Mouse (Mus musculus) ES-Bruce4 (cell line): ENCODE measurements at regions not wholly inside any gene's neighbourhood (a gene's known extent, or its start where the extent isn't known, plus 50 kb on each side); places are given as distances from the start of the nearest gene placed in this dataset.

ENCODE experiments used
- CTCF ChIP-seq: IDR thresholded peaks from one replicate; pipeline ENCODE4 v1.8.1; 2011; ENCODE audit warnings: low read depth, low read length
- EP300 ChIP-seq: IDR thresholded peaks from 2 replicates; pipeline ENCODE4 v1.6.1; 2011; ENCODE audit warnings: low read depth, low read length; ENCODE audit not compliant: insufficient read depth

DNA sequence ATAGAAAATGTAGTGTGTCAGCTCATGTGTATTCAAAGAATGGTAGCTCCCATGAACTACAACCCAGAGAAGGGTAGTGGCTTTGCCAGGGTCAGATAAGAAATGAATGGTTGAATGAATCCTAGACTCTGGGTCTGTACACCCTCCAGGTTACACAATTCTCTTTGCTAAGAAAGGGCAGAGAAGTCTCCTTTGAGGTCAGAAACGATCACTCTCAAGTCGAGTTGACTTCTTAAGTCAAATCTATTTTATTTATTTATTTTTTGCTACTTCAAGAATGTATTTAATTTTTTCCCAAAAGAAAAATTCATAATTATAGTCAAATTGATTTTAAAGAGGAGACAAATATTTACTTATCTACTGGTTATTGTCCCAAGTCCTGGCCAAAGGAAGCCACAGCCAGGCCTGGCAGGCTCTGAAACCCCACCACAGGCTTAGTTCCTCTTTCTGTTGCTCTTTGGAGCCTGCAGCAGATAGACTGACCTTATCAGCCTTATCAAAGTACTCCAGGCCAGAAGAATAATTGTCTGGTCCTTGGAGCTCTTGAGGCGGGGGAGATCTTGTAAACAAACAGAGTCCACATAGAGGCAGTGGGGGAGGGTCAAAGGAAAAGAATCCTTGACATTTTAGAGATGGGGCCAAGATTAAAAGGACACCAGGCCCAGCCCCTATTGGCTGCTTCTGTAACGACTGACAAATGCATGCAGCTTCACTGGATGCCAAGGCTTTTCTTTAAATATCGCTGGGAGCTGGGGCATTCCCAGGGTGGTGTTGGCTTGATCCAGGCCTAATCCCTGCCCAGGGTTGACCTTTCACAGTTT, 104.6 kb upstream of the Jun start:
- TF ChIP-seq CTCF = no peak
- no peak for TF ChIP-seq EP300
